Mouse (Mus musculus) bone marrow, adult 2 months (tissue): ENCODE data around the gene Pou3f1.

Source experiments
- CTCF ChIP-seq: fragments of 200-500 bp; IDR thresholded peaks from 2 replicates; pipeline ENCODE4 v1.5.1; 2011; ENCODE audit warnings: low read length, control low read depth; ENCODE audit not compliant: control insufficient read depth, insufficient read depth
- POLR2A ChIP-seq: fragments of 200-500 bp; IDR thresholded peaks from 2 replicates; pipeline ENCODE4 v1.6.1; 2011; ENCODE audit warnings: low read depth, mild to moderate bottlenecking, control low read depth, low read length, borderline replicate concordance; ENCODE audit not compliant: control insufficient read depth

- TF ChIP-seq CTCF: no peak
- TF ChIP-seq POLR2A: no peak
These were observed 40.6 kb upstream of the Pou3f1 start for GRCm38 (mm10) chr4:124615986-124616385.
